Mouse (Mus musculus) layer of hippocampus, adult 2 months (tissue): ENCODE data around the gene Iqgap1. TPM values are rescaled to one million over a fixed set of nuclear protein-coding genes. Genes with fewer than 3 reads are reported as not detected.

ENCODE experiments used
- DNase-seq, 2 experiments: peaks; one replicate each; pipeline ENCODE4 v3.0.0; 2022; ENCODE audit warnings: low spot score in 2 of 2
- H3K27ac ChIP-seq: fragments of 200-600 bp; 2 replicates; pipeline ENCODE4 v1.8.1; 2022
- H3K4me3 ChIP-seq: fragments of 200-600 bp; 2 replicates; pipeline ENCODE4 v1.8.1; 2022; ENCODE audit warnings: mild to moderate bottlenecking
- CTCF ChIP-seq: fragments of 200-600 bp; conservative IDR thresholded peaks from 2 replicates; pipeline ENCODE4 v1.8.1; 2022; ENCODE audit warnings: antibody characterized with exemption, mild to moderate bottlenecking, moderate library complexity
- total RNA-seq, 2 experiments: library from RNA; stranded (reverse); gene quantifications; 2 replicates each; pipeline ENCODE4 v1.2.3; 2021

The Iqgap1 gene
- total RNA-seq, 2 experiments from 2014 or later, result 19.4 to 21.6 TPM

- no peak overlapping the region for H3K4me3 ChIP-seq
- peak overlapping the region; percentile 46; the same call in 1 of the 2 replicates for H3K27ac ChIP-seq
- no peak for DNase-seq
- TF ChIP-seq CTCF, result no peak
Measured at GRCm38 (mm10) chr7:80667190-80667589, 158.6 kb downstream of the Iqgap1 start.

- Histone ChIP-seq H3K4me3 (no peak overlapping the region), H3K27ac (peak overlapping the region; percentile 46; the same call in 1 of the 2 replicates)
- no peak for TF ChIP-seq CTCF
- DNase-seq, result no peak
Measured at GRCm38 (mm10) chr7:80666198-80666915, 159.4 kb downstream of the Iqgap1 start.

Other genes with a start within 250 kb of the Iqgap1 start
- gene Crtc3, start 137.1 kb downstream of the Iqgap1 start, total RNA-seq, result 10 to 100 TPM; 21.0 to 24.4 TPM
- 10 to 100 TPM; 15.1 to 17.4 TPM for gene Zscan2, start 34.9 kb upstream of the Iqgap1 start, total RNA-seq
- 10 to 100 TPM; 31.2 to 33.3 TPM for gene Wdr73, start 75.3 kb upstream of the Iqgap1 start, total RNA-seq
- 10 to 100 TPM; 10.7 to 13.7 TPM for gene Nmb, start 79.1 kb upstream of the Iqgap1 start, total RNA-seq
- 10 to 100 TPM; 54.2 to 56.2 TPM for gene Sec11a, start 121.8 kb upstream of the Iqgap1 start, total RNA-seq
- gene Zfp592, start 167.7 kb upstream of the Iqgap1 start, total RNA-seq, result 10 to 100 TPM; 22.9 to 23.6 TPM
- gene Alpk3, start 231.6 kb upstream of the Iqgap1 start, total RNA-seq, result under 1 TPM; 0.64 to 0.67 TPM